ENCODE assay signal across 9 mouse cellular contexts in the genomic region with DNA sequence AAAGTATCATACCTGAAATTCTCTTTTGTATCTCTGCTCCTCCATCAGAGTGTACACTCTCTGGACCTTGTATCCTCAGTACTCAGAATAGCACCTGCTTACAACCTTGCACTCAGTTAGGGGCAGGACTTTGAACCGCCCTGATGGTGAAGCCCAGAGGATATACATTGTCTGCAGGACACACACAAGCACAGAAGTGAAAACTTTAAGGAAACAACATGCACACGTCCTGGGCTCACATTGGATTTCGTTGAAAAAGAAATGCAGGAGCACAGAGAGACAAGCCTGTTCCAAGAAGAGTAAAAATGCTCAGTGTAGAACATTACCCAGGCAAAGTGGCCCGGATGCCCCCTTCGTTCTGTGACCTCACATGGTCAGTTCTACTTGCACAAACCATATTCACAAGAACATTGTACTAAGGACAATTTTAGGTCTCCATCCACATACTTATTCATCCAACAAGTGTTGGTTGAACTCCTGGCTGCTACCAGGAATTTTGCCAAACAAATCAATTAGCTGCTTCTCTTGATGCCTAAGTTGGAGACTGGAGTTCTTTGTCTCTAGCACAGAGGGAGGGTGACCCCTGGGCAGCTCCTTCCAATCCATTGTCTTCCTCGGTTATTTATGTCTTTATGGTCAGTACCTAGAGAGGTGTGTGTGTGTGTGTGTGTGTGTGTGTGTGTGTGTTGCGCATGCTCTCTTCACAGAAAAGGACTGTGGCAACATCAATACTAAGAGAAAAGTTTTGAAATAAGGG. TPM values are rescaled to one million over a fixed set of nuclear protein-coding genes. Genes with fewer than 3 reads are reported as not detected.
DNase-seq lines count a peak whose midpoint lies in the region; ATAC-seq and TF ChIP-seq lines count a peak whose summit lies in the region.
"Had no signal": no experiment of that assay in that cellular context is flagged by ENCODE, and none has a peak within 500 bp of the region (broad histone marks: within the 10 kb centered on the region; RNA-seq: fewer than 3 reads in every experiment).

No protein-coding gene starts in this region.

- no peaks in the 10 kb centered on the region for H3K9me3 ChIP-seq in heart, postnatal 0 days (replicated peaks; ENCODE audit: control insufficient read depth, low read length)
- no peaks in the 10 kb centered on the region for H3K9me3 ChIP-seq in liver, embryonic 13.5 days (replicated peaks)

- intact Hi-C loops in heart, postnatal 10 days (cut with DNase I) = loop anchor here (5.0 kb wide), 1 partner anchor 187 kb away; the partner anchor contains the start of gene Map3k20

- no peak overlapping the region for H3K9ac ChIP-seq in heart, postnatal 0 days (replicated peaks; ENCODE audit: low read depth, low read length)
- peak overlapping the region; percentile 90; the same call in 1 of the 2 replicates for H3K9ac ChIP-seq in liver, embryonic 13.5 days

- 53% methylated on average over 7 of the region's 7 CpGs for WGBS in heart, postnatal 0 days
- WGBS in liver, embryonic 13.5 days (ENCODE audit: insufficient replicate concordance) = 32% methylated on average over 7 of the region's 7 CpGs
- WGBS in cerebellum, adult 2 months = 29% methylated on average over 7 of the region's 7 CpGs

- H3K4me2 ChIP-seq in heart, postnatal 0 days (ENCODE audit: low read depth, low read length) = peak overlapping the region; percentile 96
- H3K4me2 ChIP-seq in liver, embryonic 13.5 days = peak overlapping the region; percentile 86

- no peak for DNase-seq in heart, postnatal 0 days (ENCODE audit: low spot score)
- DNase-seq in heart, postnatal 10 days = no peak
- peak; percentile 44 for DNase-seq in ES-CJ7 (ENCODE audit: low read depth, low spot score)
- peak; percentile 54 for DNase-seq in embryo, embryonic 11 days
- DNase-seq in liver, embryonic 13.5 days = no peak
- DNase-seq in gastrocnemius, postnatal 25 days = no peak
- DNase-seq in cerebellum, adult 2 months = no peak
- DNase-seq: cerebellum, postnatal 14 days had no signal

- ATAC-seq in heart, postnatal 0 days (ENCODE audit: insufficient read depth, low read depth) = no peak
- no peak for ATAC-seq in liver, embryonic 13.5 days (ENCODE audit: low read depth)
- no peak for ATAC-seq in cerebellum, adult (ENCODE audit: insufficient number of reproducible peaks, low FRiP score, low TSS enrichment)

- no peak for TF ChIP-seq EP300 in heart, postnatal 0 days (IDR thresholded peaks at IDR 0.05; ENCODE audit: low read depth)

- TF ChIP-seq CTCF in heart, postnatal 0 days (IDR thresholded peaks at IDR 0.05; ENCODE audit: low read depth) = no peak
- TF ChIP-seq CTCF in cerebellum, adult 2 months (IDR thresholded peaks at IDR 0.05; ENCODE audit: borderline replicate concordance, insufficient read depth, low read depth, low read length) = no peak

- H3K4me1 ChIP-seq in heart, postnatal 0 days (ENCODE audit: control insufficient read depth, insufficient read depth) = peaks cover 15% of the 10 kb centered on the region
- H3K4me1 ChIP-seq in liver, embryonic 13.5 days (replicated peaks) = peaks cover 49% of the 10 kb centered on the region
- 0 out of 2 replicates have a peak, but pooled peaks cover 3% of the 10 kb centered on the region for H3K4me1 ChIP-seq in cerebellum, adult 2 months (ENCODE audit: control insufficient read depth, insufficient read depth, low read length)

- H3K27me3 ChIP-seq in heart, postnatal 0 days (ENCODE audit: control insufficient read depth, insufficient read depth, low read length) = no peaks in the 10 kb centered on the region
- H3K27me3 ChIP-seq in liver, embryonic 13.5 days = no peaks in the 10 kb centered on the region
- no peaks in the 10 kb centered on the region; the same call in 1 of the 2 replicates for H3K27me3 ChIP-seq in cerebellum, adult 2 months (ENCODE audit: control insufficient read depth, insufficient read depth, low read length)

- no peaks in the 10 kb centered on the region; the same call in 1 of the 2 replicates for H3K36me3 ChIP-seq in heart, postnatal 0 days (replicated peaks; ENCODE audit: control insufficient read depth, insufficient read depth, low read length)
- peaks cover 11% of the 10 kb centered on the region for H3K36me3 ChIP-seq in liver, embryonic 13.5 days

- H3K27ac ChIP-seq in heart, postnatal 0 days (ENCODE audit: low read depth) = no peak overlapping the region
- peak overlapping the region; percentile 92 for H3K27ac ChIP-seq in liver, embryonic 13.5 days
- no peak overlapping the region for H3K27ac ChIP-seq in cerebellum, adult 2 months (ENCODE audit: insufficient read depth, low read length)

- no peak for TF ChIP-seq POLR2A in cerebellum, adult 2 months (IDR thresholded peaks at IDR 0.05; ENCODE audit: borderline replicate concordance, insufficient read depth, low read length)

- no peak overlapping the region for H3K4me3 ChIP-seq in heart, postnatal 0 days (ENCODE audit: low read depth, low read length)
- peak overlapping the region; percentile 88 for H3K4me3 ChIP-seq in liver, embryonic 13.5 days (replicated peaks)
- H3K4me3 ChIP-seq in cerebellum, adult 2 months (replicated peaks; ENCODE audit: insufficient read depth, low read depth, low read length) = no peak overlapping the region

RNA-seq across cellular contexts. Expression of gene Cdca7, which starts 1.2 kb away (rescaled TPM):
- total RNA-seq in heart, postnatal 0 days (2014; rRNA removed; ENCODE audit: low replicate concordance) = 7.7 and 20.5 TPM in 2 replicates
- polyA plus RNA-seq in heart, postnatal 0 days (2015; fragmentation: Nextera tagmentation; extraction: Ambion mirVana) = 13.8 and 14.9 TPM in 2 replicates
- 10 to 100 TPM in 1 of 2 experiments, 1 to 10 TPM in 1; 6.7 to 10.6 TPM for total RNA-seq in heart, postnatal 10 days (2021)
- polyA plus RNA-seq in liver, embryonic 13.5 days (2015; fragmentation: Nextera tagmentation; extraction: Ambion mirVana) = 71.1 and 83.7 TPM in 2 replicates
- under 1 TPM; 0.56 to 0.78 TPM for total RNA-seq in gastrocnemius, postnatal 25 days (2021)
- polyA plus RNA-seq in cerebellum, adult 2 months (2012; rRNA removed) = 2.0 TPM in 2 replicates

Comparison
In these comparisons a context has a peak if more than half of its experiments do, and no peak if none do; other contexts are left out.
1. DNase-seq: peak in ES-CJ7 (single experiment) and embryo, embryonic 11 days (single experiment); none in heart, postnatal 0 days (single experiment), heart, postnatal 10 days (0 of 2), liver, embryonic 13.5 days (single experiment), gastrocnemius, postnatal 25 days (single experiment) and cerebellum, adult 2 months (0 of 2).